Mouse (Mus musculus): ENCODE data around the gene Chmp1a. TPM values are rescaled to one million over a fixed set of nuclear protein-coding genes. Genes with fewer than 3 reads are reported as not detected.
"Not testable (repeated sequence)": the region's sequence is repeated elsewhere in the genome, so short reads cannot be mapped to it uniquely, and the experiment has no call there.

The Chmp1a gene
- polyA plus RNA-seq, 1 experiment from 2014 or later: 164 TPM

DNA sequence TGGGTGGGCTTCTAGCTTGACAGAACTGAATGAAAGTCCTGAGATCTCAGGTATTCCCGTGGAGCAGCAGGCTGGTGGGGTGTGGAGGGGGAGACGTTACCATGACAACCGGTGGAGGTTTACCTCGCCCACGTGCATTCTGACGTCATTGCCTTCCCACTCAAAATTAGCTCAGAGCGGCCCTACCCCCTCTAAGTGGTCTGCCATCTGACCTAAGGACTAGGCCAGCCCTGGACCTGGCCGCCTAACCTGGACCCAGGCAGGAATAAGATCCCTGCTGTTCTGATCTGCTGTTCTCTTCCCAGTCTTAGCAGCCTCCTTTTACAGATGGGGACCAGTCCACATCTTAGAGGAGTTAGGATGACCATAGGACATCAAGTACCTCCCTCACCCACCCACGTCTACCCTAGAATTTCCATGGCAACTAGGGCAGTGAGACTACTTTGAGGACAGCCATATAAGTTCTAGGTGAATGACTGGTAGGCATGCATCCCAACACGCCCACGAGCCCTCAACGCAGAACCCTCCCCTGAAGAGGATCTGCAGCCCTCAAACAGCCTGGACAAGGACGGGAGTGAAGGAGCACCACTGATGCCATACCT lies 22.5 kb upstream of the Chmp1a start:
- 0 out of 2 replicates have a peak, but pooled peaks cover 10% of the 10 kb centered on the region for H3K27me3 ChIP-seq (ENCODE audit: control insufficient read depth, insufficient read depth, low read length)
- peak overlapping the region; percentile 60 for H3K9ac ChIP-seq
- peaks cover 3% of the 10 kb centered on the region for H3K36me3 ChIP-seq (replicated peaks; ENCODE audit: control insufficient read depth, insufficient read depth)
- DNase-seq (ENCODE audit: low spot score) (no peak), ATAC-seq (ENCODE audit: low FRiP score) (no peak)
- 36% methylated on average over 13 of the region's 13 CpGs for WGBS
- no peaks in the 10 kb centered on the region for H3K9me3 ChIP-seq (ENCODE audit: control insufficient read depth, low read length)
- H3K4me1 ChIP-seq (replicated peaks; ENCODE audit: control insufficient read depth, insufficient read depth, low read length): peaks cover 17% of the 10 kb centered on the region; the same call in 1 of the 2 replicates
- H3K4me3 ChIP-seq (replicated peaks; ENCODE audit: low read length): peak overlapping the region; percentile 43
- H3K4me2 ChIP-seq (replicated peaks): peak overlapping the region; percentile 74
- H3K27ac ChIP-seq: no peak overlapping the region

DNA sequence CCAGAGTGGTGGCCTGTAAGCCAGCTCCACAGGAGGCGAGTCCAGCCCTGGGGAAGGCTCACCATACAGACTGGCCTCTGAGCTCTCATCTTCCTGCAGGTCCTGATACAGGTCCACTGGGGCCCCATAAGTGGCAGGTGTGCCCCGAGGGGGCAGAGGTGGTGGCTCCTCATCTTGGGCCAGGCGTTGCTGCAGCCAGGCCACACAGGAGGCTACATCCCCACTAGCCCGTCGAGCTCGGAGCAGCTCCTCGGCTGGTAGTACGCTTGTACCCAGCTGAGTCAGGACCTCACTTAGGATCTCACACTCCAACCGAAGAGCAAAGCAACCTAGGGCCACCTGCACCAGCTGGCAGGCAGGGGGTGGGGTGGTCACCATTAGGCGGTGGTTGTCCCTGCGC lies 21.2 kb upstream of the Chmp1a start:
- ATAC-seq (ENCODE audit: low FRiP score): no peak
- H3K4me3 ChIP-seq (replicated peaks; ENCODE audit: low read length): no peak overlapping the region
- H3K36me3 ChIP-seq (replicated peaks; ENCODE audit: control insufficient read depth, insufficient read depth): peaks cover 13% of the 10 kb centered on the region
- WGBS: 84% methylated on average over 11 of the region's 11 CpGs
- no peak overlapping the region for H3K9ac ChIP-seq
- peaks cover 17% of the 10 kb centered on the region; the same call in 1 of the 2 replicates for H3K4me1 ChIP-seq (replicated peaks; ENCODE audit: control insufficient read depth, insufficient read depth, low read length)
- H3K27ac ChIP-seq: no peak overlapping the region
- no peak overlapping the region for H3K4me2 ChIP-seq (replicated peaks)
- H3K27me3 ChIP-seq (ENCODE audit: control insufficient read depth, insufficient read depth, low read length): 0 out of 2 replicates have a peak, but pooled peaks cover 10% of the 10 kb centered on the region
- H3K9me3 ChIP-seq (ENCODE audit: control insufficient read depth, low read length): no peaks in the 10 kb centered on the region
- no peak for DNase-seq (ENCODE audit: low spot score)

DNA sequence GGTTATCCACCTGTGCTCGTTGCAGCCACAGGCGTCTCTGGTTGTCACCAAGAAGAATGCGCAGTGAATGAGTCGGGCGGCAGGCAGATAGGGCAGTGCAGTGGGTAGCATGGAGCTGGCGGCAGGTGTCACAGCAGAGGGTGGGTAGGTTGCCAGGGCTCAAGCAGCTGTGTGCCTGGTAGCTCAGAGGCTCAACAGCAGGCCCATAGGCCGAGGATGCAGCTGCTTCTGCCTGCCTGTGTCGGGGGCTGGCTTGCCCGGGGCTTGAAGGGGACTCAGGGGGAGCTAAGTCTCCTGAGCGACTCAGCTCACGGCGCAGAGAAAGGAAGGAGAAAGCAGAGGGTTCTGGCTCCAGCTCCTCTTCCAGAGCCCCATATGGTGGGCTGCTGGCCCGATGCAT lies 20.7 kb upstream of the Chmp1a start:
- 51% methylated on average over 12 of the region's 13 CpGs for WGBS
- no peak overlapping the region for H3K4me3 ChIP-seq (replicated peaks; ENCODE audit: low read length)
- no peaks in the 10 kb centered on the region for H3K9me3 ChIP-seq (ENCODE audit: control insufficient read depth, low read length)
- H3K9ac ChIP-seq: no peak overlapping the region
- ATAC-seq (ENCODE audit: low FRiP score): no peak
- 0 out of 2 replicates have a peak, but pooled peaks cover 10% of the 10 kb centered on the region for H3K27me3 ChIP-seq (ENCODE audit: control insufficient read depth, insufficient read depth, low read length)
- DNase-seq (ENCODE audit: low spot score): no peak
- H3K4me1 ChIP-seq (replicated peaks; ENCODE audit: control insufficient read depth, insufficient read depth, low read length): peaks cover 17% of the 10 kb centered on the region; the same call in 1 of the 2 replicates
- no peak overlapping the region for H3K27ac ChIP-seq
- H3K4me2 ChIP-seq (replicated peaks): no peak overlapping the region
- H3K36me3 ChIP-seq (replicated peaks; ENCODE audit: control insufficient read depth, insufficient read depth): peaks cover 17% of the 10 kb centered on the region

DNA sequence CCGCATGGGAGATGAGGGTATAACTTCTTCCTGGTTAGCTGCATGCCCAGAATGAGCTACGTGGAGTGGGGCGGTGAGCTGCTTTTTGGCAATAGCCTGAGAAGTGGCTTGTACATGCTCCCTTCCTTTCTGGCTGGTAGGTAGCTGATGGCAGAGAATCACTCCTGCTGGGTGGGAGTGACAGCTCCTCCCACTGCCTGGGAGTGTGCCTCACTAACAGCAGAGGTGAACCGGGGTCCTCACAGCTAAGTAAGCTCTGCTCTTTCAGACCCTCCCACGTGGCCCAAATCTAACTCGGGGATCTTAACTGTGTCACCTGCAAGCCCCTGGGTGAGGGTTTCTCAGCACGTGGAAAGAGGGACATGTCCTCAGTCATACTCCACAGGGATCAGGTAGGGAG lies 20.0 kb upstream of the Chmp1a start:
- no peak for ATAC-seq (ENCODE audit: low FRiP score)
- 40% methylated on average over 7 of the region's 7 CpGs for WGBS

DNA sequence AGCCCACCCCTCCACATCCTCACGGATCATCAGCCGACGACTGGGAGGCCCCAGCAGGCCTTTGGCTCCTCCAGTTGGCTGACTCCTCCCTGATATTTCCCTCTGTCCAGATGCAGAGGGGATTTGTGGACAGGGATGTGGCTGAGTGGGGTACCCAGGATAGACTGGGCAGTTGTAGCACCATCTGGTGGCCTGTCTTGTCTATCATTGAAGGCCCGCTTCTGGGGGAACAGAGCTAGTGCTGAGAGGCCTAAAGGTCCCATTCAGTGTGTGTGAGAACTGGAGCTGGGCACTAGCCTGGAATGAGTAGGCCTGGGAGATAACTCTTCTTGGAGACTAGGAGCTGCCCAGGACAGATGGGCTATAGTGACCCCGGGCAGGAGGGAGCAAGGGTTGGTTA lies 19.2 kb upstream of the Chmp1a start:
- DNase-seq (ENCODE audit: low spot score) (no peak), ATAC-seq (ENCODE audit: low FRiP score) (no peak)
- Histone ChIP-seq H3K27ac (no peak overlapping the region), H3K36me3 (replicated peaks; ENCODE audit: control insufficient read depth, insufficient read depth) (peaks cover 33% of the 10 kb centered on the region), H3K9me3 (ENCODE audit: control insufficient read depth, low read length) (no peaks in the 10 kb centered on the region), H3K9ac (no peak overlapping the region), H3K4me1 (replicated peaks; ENCODE audit: control insufficient read depth, insufficient read depth, low read length) (peaks cover 17% of the 10 kb centered on the region; the same call in 1 of the 2 replicates), H3K4me3 (replicated peaks; ENCODE audit: low read length) (no peak overlapping the region), H3K27me3 (ENCODE audit: control insufficient read depth, insufficient read depth, low read length) (0 out of 2 replicates have a peak, but pooled peaks cover 7% of the 10 kb centered on the region), H3K4me2 (replicated peaks) (no peak overlapping the region)
- WGBS: 50% methylated on average over 5 of the region's 5 CpGs

More for the DNA sequence above, 20.0 kb upstream of the Chmp1a start:
- H3K27ac ChIP-seq: no peak overlapping the region
- no peak for DNase-seq (ENCODE audit: low spot score)
- peaks cover 25% of the 10 kb centered on the region for H3K36me3 ChIP-seq (replicated peaks; ENCODE audit: control insufficient read depth, insufficient read depth)
- H3K9ac ChIP-seq: no peak overlapping the region
- H3K4me3 ChIP-seq (replicated peaks; ENCODE audit: low read length): no peak overlapping the region
- H3K27me3 ChIP-seq (ENCODE audit: control insufficient read depth, insufficient read depth, low read length): 0 out of 2 replicates have a peak, but pooled peaks cover 10% of the 10 kb centered on the region
- H3K9me3 ChIP-seq (ENCODE audit: control insufficient read depth, low read length): no peaks in the 10 kb centered on the region
- peaks cover 17% of the 10 kb centered on the region; the same call in 1 of the 2 replicates for H3K4me1 ChIP-seq (replicated peaks; ENCODE audit: control insufficient read depth, insufficient read depth, low read length)
- no peak overlapping the region for H3K4me2 ChIP-seq (replicated peaks)

DNA sequence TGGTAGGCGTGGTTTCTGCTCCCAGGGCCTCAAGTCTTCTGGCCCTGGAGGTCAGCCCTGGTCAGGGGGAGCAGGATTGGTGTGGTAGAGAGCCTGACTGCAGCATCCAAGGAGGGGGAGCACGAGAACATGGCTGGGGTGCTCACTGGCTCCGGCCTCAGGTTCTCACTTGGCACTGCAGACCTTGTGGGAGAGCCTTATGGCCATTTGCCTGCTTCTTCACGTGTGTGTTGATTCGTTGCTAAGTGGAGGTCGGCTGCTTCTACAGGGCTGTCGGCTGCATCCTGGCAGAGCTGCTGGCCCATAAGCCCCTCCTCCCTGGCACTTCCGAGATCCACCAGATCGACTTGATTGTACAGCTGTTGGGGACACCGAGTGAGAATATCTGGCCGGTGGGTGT lies 17.8 kb upstream of the Chmp1a start:
- not testable (repeated sequence) for H3K27me3 ChIP-seq (ENCODE audit: control insufficient read depth, insufficient read depth, low read length); H3K9me3 ChIP-seq (ENCODE audit: control insufficient read depth, low read length); ATAC-seq (ENCODE audit: low FRiP score); H3K4me3 ChIP-seq (replicated peaks; ENCODE audit: low read length); DNase-seq (ENCODE audit: low spot score); H3K27ac ChIP-seq; H3K9ac ChIP-seq; H3K4me2 ChIP-seq (replicated peaks)
- 90% methylated on average over 9 of the region's 11 CpGs for WGBS
- peaks cover 36% of the 10 kb centered on the region for H3K36me3 ChIP-seq (replicated peaks; ENCODE audit: control insufficient read depth, insufficient read depth)
- H3K4me1 ChIP-seq (replicated peaks; ENCODE audit: control insufficient read depth, insufficient read depth, low read length): peaks cover 15% of the 10 kb centered on the region

DNA sequence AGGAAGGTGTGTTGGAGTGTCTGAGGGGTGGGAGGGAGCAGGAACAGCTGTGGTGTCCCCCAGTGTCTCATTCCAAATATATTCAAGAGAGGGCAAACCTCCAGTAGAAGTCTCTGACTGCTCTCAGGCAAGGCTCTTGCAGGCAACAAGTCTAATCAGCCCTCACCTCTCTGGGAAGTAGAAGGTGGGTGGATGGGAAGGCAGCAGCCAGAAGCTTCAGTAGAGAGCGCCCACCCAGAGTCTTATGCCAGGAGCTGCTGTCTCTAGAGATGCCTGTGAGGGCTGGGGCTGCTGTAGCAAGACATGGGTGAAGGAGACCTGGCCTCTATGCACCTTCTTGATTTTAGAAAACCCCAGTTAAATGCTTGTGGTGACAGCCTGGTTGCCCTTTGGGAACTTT lies 15.9 kb upstream of the Chmp1a start:
- H3K4me3 ChIP-seq (replicated peaks; ENCODE audit: low read length): no peak overlapping the region
- no peak for DNase-seq (ENCODE audit: low spot score)
- H3K27me3 ChIP-seq (ENCODE audit: control insufficient read depth, insufficient read depth, low read length): no peaks in the 10 kb centered on the region
- no peak for ATAC-seq (ENCODE audit: low FRiP score)
- H3K27ac ChIP-seq: no peak overlapping the region
- H3K4me2 ChIP-seq (replicated peaks): no peak overlapping the region
- peaks cover 17% of the 10 kb centered on the region for H3K4me1 ChIP-seq (replicated peaks; ENCODE audit: control insufficient read depth, insufficient read depth, low read length)
- H3K9ac ChIP-seq: no peak overlapping the region
- WGBS: 100% methylated on average over 1 of the region's 1 CpGs
- H3K36me3 ChIP-seq (replicated peaks; ENCODE audit: control insufficient read depth, insufficient read depth): peaks cover 36% of the 10 kb centered on the region
- no peaks in the 10 kb centered on the region for H3K9me3 ChIP-seq (ENCODE audit: control insufficient read depth, low read length)

DNA sequence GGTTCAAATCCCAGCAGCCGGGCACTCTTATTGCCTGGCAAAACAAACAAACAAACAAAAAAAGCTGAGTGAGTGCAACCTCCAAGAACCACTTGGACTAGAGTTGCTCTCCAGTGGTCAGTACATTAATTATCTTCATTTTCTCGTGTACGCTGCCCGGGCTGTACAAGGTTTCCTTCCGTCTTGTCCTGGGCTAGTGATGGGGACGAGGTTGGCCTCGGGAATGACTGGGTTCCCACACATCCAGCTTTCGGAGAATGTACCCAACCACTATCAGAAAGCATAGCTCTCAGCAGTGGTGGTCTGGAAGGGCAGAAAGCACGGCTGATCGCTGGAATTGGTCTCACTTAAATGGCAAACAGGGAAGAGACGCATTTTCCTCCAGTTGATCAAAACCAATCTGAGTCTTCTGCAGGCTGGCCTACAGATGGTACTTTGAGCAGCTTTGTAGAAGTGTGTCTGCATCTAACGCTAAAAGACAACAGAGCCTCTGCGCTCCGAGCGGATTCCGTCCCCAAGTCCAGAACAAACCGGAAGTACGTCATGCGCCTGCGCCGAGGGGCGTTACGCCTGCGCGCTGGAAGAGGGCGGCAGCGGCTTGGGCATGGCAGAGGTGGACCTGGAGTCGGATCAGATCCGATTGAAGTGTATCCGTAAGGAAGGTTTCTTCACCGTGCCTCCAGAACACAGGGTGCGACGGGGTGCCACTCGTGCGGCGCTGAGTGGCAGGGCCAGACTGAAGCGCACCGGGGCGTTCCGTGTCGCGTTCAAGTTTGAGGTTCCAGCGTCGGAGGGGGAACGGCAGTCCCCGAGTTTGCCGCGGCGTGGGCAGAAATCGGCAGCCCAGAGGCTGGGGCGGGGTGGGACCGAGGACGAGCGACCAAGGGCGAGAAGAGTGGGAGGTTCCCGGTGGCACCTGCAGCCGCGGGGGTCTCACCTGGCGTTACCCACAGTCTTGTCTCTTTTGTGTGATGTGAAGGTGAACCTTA lies 12.0 kb upstream of the Chmp1a start, which contains the start of gene Cdk10:
Gene Cdk10 (plus strand): TSS at position 565 of the 989 bp plus-strand sequence.
- DNase-seq (ENCODE audit: low spot score) (peak; percentile 98), ATAC-seq (ENCODE audit: low FRiP score) (peak; percentile 90)
- Histone ChIP-seq H3K36me3 (replicated peaks; ENCODE audit: control insufficient read depth, insufficient read depth) (peaks cover 31% of the 10 kb centered on the region), H3K27ac (peak within 1 kb of the TSS; percentile 81), H3K9me3 (ENCODE audit: control insufficient read depth, low read length) (no peaks in the 10 kb centered on the region), H3K4me1 (replicated peaks; ENCODE audit: control insufficient read depth, insufficient read depth, low read length) (peaks cover 17% of the 10 kb centered on the region), H3K4me3 (replicated peaks; ENCODE audit: low read length) (peak within 1 kb of the TSS; percentile 70), H3K4me2 (replicated peaks) (peak within 1 kb of the TSS; percentile 92), H3K9ac (peak within 1 kb of the TSS; percentile 89), H3K27me3 (ENCODE audit: control insufficient read depth, insufficient read depth, low read length) (no peaks in the 10 kb centered on the region)
- 4% methylated on average over 59 of the region's 59 CpGs for WGBS

DNA sequence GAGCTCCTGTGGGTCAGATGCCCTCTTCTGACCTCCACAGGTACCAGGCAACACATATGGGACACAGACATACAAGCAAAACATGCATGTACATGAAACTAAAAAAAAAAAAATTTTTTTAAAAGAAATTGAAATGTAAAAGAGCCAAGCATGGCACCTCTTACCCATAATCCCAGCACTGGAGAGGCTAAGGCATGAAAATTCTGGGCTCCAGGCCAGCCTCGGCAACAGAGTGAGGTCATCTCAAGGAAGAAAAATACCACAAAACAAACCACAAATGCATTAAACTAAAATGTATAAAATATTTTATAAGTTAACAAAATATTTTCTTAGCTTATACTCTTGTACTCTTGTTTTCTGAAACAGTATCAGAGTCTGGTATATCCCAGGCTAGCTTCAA lies 8.4 kb upstream of the Chmp1a start:
- H3K36me3 ChIP-seq (replicated peaks; ENCODE audit: control insufficient read depth, insufficient read depth): no peaks in the 10 kb centered on the region
- 82% methylated on average over 1 of the region's 1 CpGs for WGBS
- H3K9me3 ChIP-seq (ENCODE audit: control insufficient read depth, low read length): no peaks in the 10 kb centered on the region
- H3K27ac ChIP-seq: no peak overlapping the region
- DNase-seq (ENCODE audit: low spot score): no peak
- H3K4me2 ChIP-seq (replicated peaks): no peak overlapping the region
- H3K4me3 ChIP-seq (replicated peaks; ENCODE audit: low read length): no peak overlapping the region
- ATAC-seq (ENCODE audit: low FRiP score): no peak
- no peaks in the 10 kb centered on the region for H3K27me3 ChIP-seq (ENCODE audit: control insufficient read depth, insufficient read depth, low read length)
- H3K4me1 ChIP-seq (replicated peaks; ENCODE audit: control insufficient read depth, insufficient read depth, low read length): peaks cover 15% of the 10 kb centered on the region
- H3K9ac ChIP-seq: no peak overlapping the region
